Mouse (Mus musculus) erythroblast, embryonic 14.5 days (primary cell): ENCODE data around the gene Hist1h1d. TPM values are rescaled to one million over a fixed set of nuclear protein-coding genes. Genes with fewer than 3 reads are reported as not detected.
"Not testable (repeated sequence)": the region's sequence is repeated elsewhere in the genome, so short reads cannot be mapped to it uniquely, and the experiment has no call there.

Experiments
- H3K27me3 ChIP-seq: 2 replicates; pipeline ENCODE4 v1.6.1; 2012; ENCODE audit warnings: inconsistent platforms; ENCODE audit not compliant: control insufficient read depth
- H3K36me3 ChIP-seq: 2 replicates; pipeline ENCODE4 v1.6.1; 2012; ENCODE audit warnings: mild to moderate bottlenecking, inconsistent platforms; ENCODE audit not compliant: control insufficient read depth
- H3K4me1 ChIP-seq: 2 replicates; pipeline ENCODE4 v1.6.1; 2012; ENCODE audit warnings: inconsistent platforms; ENCODE audit not compliant: control insufficient read depth
- H3K4me3 ChIP-seq: replicated peaks from 2 replicates; pipeline ENCODE3; 2012; ENCODE audit warnings: moderate library complexity, mild to moderate bottlenecking, inconsistent platforms
- H3K9me3 ChIP-seq: 2 replicates; pipeline ENCODE4 v1.6.1; 2012; ENCODE audit warnings: low read length, inconsistent platforms, mixed read lengths; ENCODE audit not compliant: control insufficient read depth
- GATA1 ChIP-seq: IDR thresholded peaks from 2 replicates; pipeline ENCODE4 v1.6.1; 2012; ENCODE audit warnings: low read length, inconsistent platforms, mixed read lengths
- TAL1 ChIP-seq: IDR thresholded peaks from 3 replicates; pipeline ENCODE4 v1.6.1; 2012; ENCODE audit warnings: low read length, inconsistent platforms, mixed read lengths
- polyA plus RNA-seq: library from polyadenylated mRNA; stranded (reverse); fragments of >175 nt; gene quantifications from 2 replicates; pipeline ENCODE4 v1.2.3, GENCODE M21; 2012

Gene Hist1h1d
- polyA plus RNA-seq, 1 experiment = 0.95 TPM

GRCm38 (mm10) chr13:23577835-23578234, 24.8 kb downstream of the Hist1h1d start:
- no peaks in the 10 kb centered on the region for H3K27me3 ChIP-seq
- H3K9me3 ChIP-seq = no peaks in the 10 kb centered on the region
- peaks cover 56% of the 10 kb centered on the region for H3K4me1 ChIP-seq
- peak overlapping the region; percentile 76 for H3K4me3 ChIP-seq
- TF ChIP-seq TAL1 = no peak
- no peak for TF ChIP-seq GATA1
- peaks cover 11% of the 10 kb centered on the region for H3K36me3 ChIP-seq

GRCm38 (mm10) chr13:23581408-23582218, 28.6 kb downstream of the Hist1h1d start, which contains the start of gene Hist1h4d:
Hist1h4d (plus strand) TSS chr13:23581598.
- Histone ChIP-seq H3K4me3 (peak within 1 kb of the TSS; percentile 67), H3K27me3 (no peaks in the 10 kb centered on the region), H3K4me1 (peaks cover 71% of the 10 kb centered on the region), H3K36me3 (peaks cover 11% of the 10 kb centered on the region), H3K9me3 (no peaks in the 10 kb centered on the region)
- TF ChIP-seq GATA1 (no peak), TAL1 (no peak; the same call in 2 of the 3 replicates)

- Histone ChIP-seq H3K27me3 (no peaks in the 10 kb centered on the region), H3K4me1 (peaks cover 70% of the 10 kb centered on the region), H3K4me3 (peak overlapping the region; percentile 67), H3K36me3 (peaks cover 10% of the 10 kb centered on the region), H3K9me3 (no peaks in the 10 kb centered on the region)
- TF ChIP-seq GATA1 (0 out of 2 replicates have a peak, but pooled peaks have one; percentile 1), TAL1 (no peak)
These were observed 29.4 kb downstream of the Hist1h1d start for GRCm38 (mm10) chr13:23582219-23583056.

GRCm38 (mm10) chr13:23583387-23584068, 30.5 kb downstream of the Hist1h1d start:
- TF ChIP-seq TAL1 (no peak), GATA1 (no peak)
- Histone ChIP-seq H3K36me3 (peaks cover 10% of the 10 kb centered on the region), H3K4me3 (peak overlapping the region; percentile 67), H3K4me1 (peaks cover 73% of the 10 kb centered on the region), H3K9me3 (no peaks in the 10 kb centered on the region), H3K27me3 (no peaks in the 10 kb centered on the region)

GRCm38 (mm10) chr13:23584331-23584730, 31.3 kb downstream of the Hist1h1d start:
- Histone ChIP-seq H3K27me3 (no peaks in the 10 kb centered on the region), H3K4me3 (peak overlapping the region; percentile 67), H3K36me3 (peaks cover 7% of the 10 kb centered on the region), H3K9me3 (no peaks in the 10 kb centered on the region), H3K4me1 (peaks cover 74% of the 10 kb centered on the region)
- no peak for TF ChIP-seq GATA1
- no peak for TF ChIP-seq TAL1

GRCm38 (mm10) chr13:23585029-23585441, 32.0 kb downstream of the Hist1h1d start:
- Histone ChIP-seq H3K9me3 (no peaks in the 10 kb centered on the region), H3K4me3 (peak overlapping the region; percentile 67), H3K36me3 (peaks cover 4% of the 10 kb centered on the region; the same call in 1 of the 2 replicates), H3K4me1 (peaks cover 71% of the 10 kb centered on the region), H3K27me3 (no peaks in the 10 kb centered on the region)
- TF ChIP-seq TAL1 (no peak), GATA1 (no peak)

GRCm38 (mm10) chr13:23585442-23586098, 32.5 kb downstream of the Hist1h1d start:
- H3K9me3 ChIP-seq, H3K36me3 ChIP-seq, H3K27me3 ChIP-seq: not testable (repeated sequence)
- Histone ChIP-seq H3K4me3 (peak overlapping the region; percentile 67), H3K4me1 (peaks cover 67% of the 10 kb centered on the region)

- Histone ChIP-seq H3K4me3 (peak overlapping the region; percentile 67), H3K4me1 (peaks cover 61% of the 10 kb centered on the region), H3K36me3 (peaks cover 4% of the 10 kb centered on the region; the same call in 1 of the 2 replicates), H3K27me3 (no peaks in the 10 kb centered on the region), H3K9me3 (no peaks in the 10 kb centered on the region)
- no peak for TF ChIP-seq TAL1
- no peak for TF ChIP-seq GATA1
These were observed 33.3 kb downstream of the Hist1h1d start for GRCm38 (mm10) chr13:23586099-23586939.
